Mouse (Mus musculus): ENCODE measurements at regions not wholly inside any gene's neighbourhood (a gene's known extent, or its start where the extent isn't known, plus 50 kb on each side); places are given as distances from the start of the nearest gene placed in this dataset.
"Not testable (repeated sequence)": the region's sequence is repeated elsewhere in the genome, so short reads cannot be mapped to it uniquely, and the experiment has no call there.

GRCm38 (mm10) chr6:13763636-13764035 lies 76.1 kb downstream of the Gpr85 start:
- not testable (repeated sequence) for DNase-seq

- no peak for DNase-seq
These were observed 80.3 kb downstream of the Gpr85 start for GRCm38 (mm10) chr6:13759431-13759830.

GRCm38 (mm10) chr6:13758946-13759345 lies 80.8 kb downstream of the Gpr85 start:
- no peak for DNase-seq

GRCm38 (mm10) chr6:13748931-13749638 lies 71.3 kb upstream of the Bmt2 start:
- DNase-seq, result no peak

DNA sequence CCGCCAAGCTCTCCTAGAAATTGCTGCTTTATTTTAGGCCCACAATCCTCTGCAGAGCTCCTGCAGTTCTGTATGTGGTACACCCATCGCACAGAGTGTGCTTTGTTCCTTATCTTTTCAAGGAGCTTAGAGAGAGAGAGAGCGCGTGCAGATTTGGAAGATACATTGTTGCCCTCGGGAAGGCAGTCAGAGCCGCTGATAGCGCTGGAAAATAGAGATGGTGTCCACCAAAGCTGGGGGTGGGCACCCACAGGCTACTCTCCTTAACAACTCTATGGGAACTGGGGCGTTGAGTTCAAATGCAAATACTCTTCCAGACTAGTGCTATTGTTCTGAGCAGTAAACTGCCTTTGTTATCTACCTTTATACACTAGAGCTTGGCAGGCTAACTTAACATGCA lies 70.2 kb upstream of the Bmt2 start:
- peak in 1 of 2 experiments; percentile 16 for DNase-seq

DNA sequence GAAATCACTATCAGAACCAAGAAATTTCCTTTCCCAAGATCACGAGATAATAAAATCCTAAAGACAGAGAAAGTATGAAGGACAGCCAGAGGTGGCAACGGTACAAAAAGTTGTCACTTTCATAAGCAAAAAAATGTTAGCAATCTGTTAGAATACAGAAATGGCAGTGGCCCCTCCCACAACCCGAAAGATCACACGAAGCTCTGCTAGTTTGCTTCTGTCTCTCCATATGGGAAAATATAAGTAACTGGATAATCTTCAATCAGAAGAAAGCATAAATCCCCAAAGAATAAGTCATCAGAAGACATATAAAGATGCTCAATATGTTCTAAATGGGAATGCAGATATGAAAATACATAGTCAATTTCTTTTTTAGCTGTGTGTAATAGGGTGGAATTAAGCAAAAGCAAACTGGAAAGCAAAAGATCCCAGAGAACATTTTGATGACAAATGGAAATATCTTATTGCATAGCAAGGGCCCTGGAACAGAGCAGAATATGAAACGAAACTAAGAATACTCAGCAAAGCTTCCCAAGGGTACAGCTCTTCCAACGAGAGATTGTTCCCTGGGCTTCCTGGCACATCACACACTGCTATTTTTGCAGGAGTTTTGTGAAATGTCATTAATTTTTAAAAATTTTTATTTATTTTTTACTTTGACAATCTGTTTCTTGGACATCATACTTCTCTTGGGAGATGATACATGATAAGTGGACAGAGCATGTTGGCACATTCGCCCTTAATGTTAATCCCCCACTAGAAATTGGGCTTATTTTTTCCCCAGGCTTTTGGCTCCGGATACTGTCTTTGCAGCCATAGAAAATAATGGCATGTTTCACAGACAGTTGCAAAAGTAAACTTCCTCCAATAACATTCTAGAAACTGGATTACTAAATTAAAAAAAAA lies 69.1 kb upstream of the Bmt2 start:
- no peak for DNase-seq

All from cerebellum, postnatal 25 days (tissue).